Mouse (Mus musculus) thymus, adult 2 months (tissue): ENCODE measurements around the gene Gata1.

Source experiments
- CTCF ChIP-seq: fragments of 200-500 bp; IDR thresholded peaks from 2 replicates; pipeline ENCODE4 v1.5.1; 2012; ENCODE audit warnings: mild to moderate bottlenecking, control low read depth, low read length, moderate library complexity, borderline replicate concordance; ENCODE audit not compliant: control insufficient read depth, poor library complexity, insufficient read depth; ENCODE audit errors: extremely low read depth
- POLR2A ChIP-seq: fragments of 200-500 bp; IDR thresholded peaks from 2 replicates; pipeline ENCODE4 v1.6.1; 2012; ENCODE audit warnings: mild to moderate bottlenecking, low read length, control low read depth, moderate library complexity; ENCODE audit not compliant: control insufficient read depth, poor library complexity, insufficient read depth; ENCODE audit errors: extremely low read depth

DNA sequence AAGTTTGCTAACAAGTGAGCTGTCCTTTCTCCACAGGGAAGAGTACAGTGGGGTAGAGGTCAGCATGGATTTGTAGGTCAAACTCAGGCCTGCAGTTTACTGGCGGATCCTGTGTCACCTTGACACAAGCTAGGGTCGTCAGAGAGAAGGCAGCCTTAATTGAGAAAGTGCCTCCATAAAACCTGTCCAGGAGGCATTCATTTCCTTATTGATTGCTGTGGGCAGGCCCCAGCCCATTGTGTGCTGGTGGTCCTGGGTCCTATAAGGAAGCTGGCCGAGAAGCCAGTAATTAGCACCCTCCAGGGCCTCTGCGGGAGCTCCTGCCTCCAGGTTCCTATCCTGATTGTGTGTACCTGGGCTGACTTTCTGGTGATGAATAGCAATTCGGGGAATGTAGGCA lies 24.1 kb upstream of the Gata1 start:
- TF ChIP-seq POLR2A (no peak), CTCF (no peak)
